In genomic region chr11:116850833-116851477, GRCm38 (mm10) we compare ENCODE assay signal across 8 mouse cellular contexts. TPM values are rescaled to one million over a fixed set of nuclear protein-coding genes. Genes with fewer than 3 reads are reported as not detected.
DNase-seq lines count a peak whose midpoint lies in the region; ATAC-seq and TF ChIP-seq lines count a peak whose summit lies in the region.

No protein-coding gene starts in this region.

- peak overlapping the region; percentile 81 for H3K4me2 ChIP-seq in kidney, embryonic 15.5 days
- peak overlapping the region; percentile 92 for H3K4me2 ChIP-seq in myocyte (ENCODE audit: low read depth)

- H3K27me3 ChIP-seq in kidney, embryonic 15.5 days: no peaks in the 10 kb centered on the region
- H3K27me3 ChIP-seq in myocyte (ENCODE audit: control insufficient read depth, insufficient read depth, insufficient read length): no peaks in the 10 kb centered on the region

- H3K36me3 ChIP-seq in kidney, embryonic 15.5 days: peaks cover 56% of the 10 kb centered on the region
- peaks cover 44% of the 10 kb centered on the region for H3K36me3 ChIP-seq in myocyte (ENCODE audit: control insufficient read depth, insufficient read depth)

- peaks cover 56% of the 10 kb centered on the region for H3K79me2 ChIP-seq in myocyte (ENCODE audit: control insufficient read depth, insufficient read depth)

- DNase-seq in kidney, adult 18-20 months: no peak
- DNase-seq in induced T-regulatory cell, adult 2 months (ENCODE audit: low read depth): peak; percentile 58
- no peak for DNase-seq in urinary bladder, postnatal 14 days (ENCODE audit: low spot score)
- no peak for DNase-seq in natural killer cell, adult 2 months (ENCODE audit: low spot score in 2 of 2)
- no peak for DNase-seq in gastrocnemius, postnatal 36 days

- no peak for TF ChIP-seq CTCF in cortical plate, adult 2 months (IDR thresholded peaks at IDR 0.05; ENCODE audit: extremely low read depth, insufficient read depth, low read length)

- H3K4me3 ChIP-seq in kidney, embryonic 15.5 days (replicated peaks): peak overlapping the region; percentile 81
- H3K4me3 ChIP-seq in cortical plate, adult 2 months (ENCODE audit: insufficient read depth, low read length): peak overlapping the region; percentile 68; the same call in 1 of the 2 replicates
- peak overlapping the region; percentile 97 for H3K4me3 ChIP-seq in myocyte

- H3K27ac ChIP-seq in kidney, embryonic 15.5 days: peak overlapping the region; percentile 100; the same call in 1 of the 2 replicates
- H3K27ac ChIP-seq in cortical plate, adult 2 months (ENCODE audit: insufficient read depth, low read length): no peak overlapping the region

- H3K4me1 ChIP-seq in kidney, embryonic 15.5 days: peaks cover 33% of the 10 kb centered on the region
- peaks cover 6% of the 10 kb centered on the region; the same call in 1 of the 2 replicates for H3K4me1 ChIP-seq in cortical plate, adult 2 months (ENCODE audit: control insufficient read depth, insufficient read depth, low read length)

- H3K9ac ChIP-seq in kidney, embryonic 15.5 days: peak overlapping the region; percentile 99

- no peaks in the 10 kb centered on the region for H3K9me3 ChIP-seq in kidney, embryonic 15.5 days (replicated peaks)

- TF ChIP-seq POLR2A in cortical plate, adult 2 months (IDR thresholded peaks at IDR 0.05; ENCODE audit: extremely low read depth, insufficient read depth, low read length): no peak
- no peak for TF ChIP-seq POLR2A in myocyte (IDR thresholded peaks at IDR 0.05; ENCODE audit: insufficient read length, low read depth)

- 29% methylated on average over 6 of the region's 6 CpGs for WGBS in kidney, embryonic 15.5 days

- no peak overlapping the region for H3ac ChIP-seq in myocyte (ENCODE audit: control insufficient read depth, insufficient read length)

- intact Hi-C loops in gastrocnemius, postnatal 36 days (cut with DNase I): no loop called here

- ATAC-seq in kidney, embryonic 15.5 days (replicated peaks; ENCODE audit: low FRiP score): no peak

TF ChIP-seq in myocyte, 11 proteins besides CTCF, POLR2A, EP300 and RAD21:
- TF ChIP-seq SRF (IDR thresholded peaks at IDR 0.05; ENCODE audit: control insufficient read depth, insufficient read length, low read depth) (no peak), MYOD1 (IDR thresholded peaks at IDR 0.05; ENCODE audit: control insufficient read depth in 1 of 3, insufficient read length in 2 of 3, low read depth in 2 of 3) (no peak), E2F4 (IDR thresholded peaks at IDR 0.05; ENCODE audit: insufficient read depth) (no peak)

RNA-seq across cellular contexts. Expression of gene Mfsd11, which starts 1.3 kb away (rescaled TPM):
- polyA plus RNA-seq in kidney, embryonic 15.5 days (2015; fragmentation: Nextera tagmentation; extraction: Ambion mirVana): 37.9 and 39.6 TPM in 2 replicates
- 34.8 and 39.8 TPM in 2 replicates for polyA plus RNA-seq in cortical plate, adult 2 months (2012; rRNA removed)
- 40.0 TPM for polyA plus RNA-seq in myocyte (2012; fragmentation: generic; extraction: Trizol)
- total RNA-seq in gastrocnemius, postnatal 36 days (2021): 10 to 100 TPM; 20.7 to 25.8 TPM

RNA-seq across cellular contexts. Expression of gene Srsf2, which starts 1.9 kb away (rescaled TPM):
- polyA plus RNA-seq in kidney, embryonic 15.5 days (2015; fragmentation: Nextera tagmentation; extraction: Ambion mirVana): 810 and 860 TPM in 2 replicates
- 275 and 286 TPM in 2 replicates for polyA plus RNA-seq in cortical plate, adult 2 months (2012; rRNA removed)
- polyA plus RNA-seq in myocyte (2012; fragmentation: generic; extraction: Trizol): 145 TPM
- total RNA-seq in gastrocnemius, postnatal 36 days (2021): 10 to 100 TPM; 59.8 to 80.2 TPM

RNA-seq across cellular contexts. Expression of gene Jmjd6, which starts 7.7 kb away (rescaled TPM):
- 72.6 and 75.5 TPM in 2 replicates for polyA plus RNA-seq in kidney, embryonic 15.5 days (2015; fragmentation: Nextera tagmentation; extraction: Ambion mirVana)
- polyA plus RNA-seq in cortical plate, adult 2 months (2012; rRNA removed): 23.6 and 24.3 TPM in 2 replicates
- polyA plus RNA-seq in myocyte (2012; fragmentation: generic; extraction: Trizol): 55.1 TPM
- 10 to 100 TPM; 20.4 to 20.5 TPM for total RNA-seq in gastrocnemius, postnatal 36 days (2021)

RNA-seq across cellular contexts. Expression of gene Mettl23, which starts 7.9 kb away (rescaled TPM):
- polyA plus RNA-seq in kidney, embryonic 15.5 days (2015; fragmentation: Nextera tagmentation; extraction: Ambion mirVana): 51.5 and 60.6 TPM in 2 replicates
- polyA plus RNA-seq in cortical plate, adult 2 months (2012; rRNA removed): 32.7 and 33.3 TPM in 2 replicates
- 34.0 TPM for polyA plus RNA-seq in myocyte (2012; fragmentation: generic; extraction: Trizol)
- total RNA-seq in gastrocnemius, postnatal 36 days (2021): 10 to 100 TPM; 30.0 to 39.2 TPM

RNA-seq across cellular contexts. Expression of gene Mxra7, which starts 23.1 kb away (rescaled TPM):
- 16.7 and 20.8 TPM in 2 replicates for polyA plus RNA-seq in kidney, embryonic 15.5 days (2015; fragmentation: Nextera tagmentation; extraction: Ambion mirVana)
- 17.5 and 17.8 TPM in 2 replicates for polyA plus RNA-seq in cortical plate, adult 2 months (2012; rRNA removed)
- polyA plus RNA-seq in myocyte (2012; fragmentation: generic; extraction: Trizol): 126 TPM
- 10 to 100 TPM; 11.4 to 12.7 TPM for total RNA-seq in gastrocnemius, postnatal 36 days (2021)
